Comparison of ENCODE assay signal across 20 mouse cellular contexts in genomic region chr19:32259048-32259447, GRCm38 (mm10).
DNase-seq lines count a peak whose midpoint lies in the region; ATAC-seq and TF ChIP-seq lines count a peak whose summit lies in the region.
"Had no signal": no experiment of that assay in that cellular context is flagged by ENCODE, and none has a peak within 500 bp of the region (broad histone marks: within the 10 kb centered on the region; RNA-seq: fewer than 3 reads in every experiment).

No protein-coding gene starts in this region.

- no peak for DNase-seq in liver, embryonic 11.5 days (ENCODE audit: low spot score)
- no peak for DNase-seq in adrenal gland, postnatal 4 days (ENCODE audit: low spot score in 2 of 2)
- DNase-seq in urinary bladder, postnatal 14 days (ENCODE audit: low spot score): no peak
- DNase-seq: adrenal gland, postnatal 36 days; cerebellum, adult 9-10 months; gastrocnemius, postnatal 10 days; heart, adult 18-20 months; left cerebral cortex, postnatal 4 days; retina, postnatal 1 day; thymus, postnatal 36 days had no signal

- no peak for TF ChIP-seq CTCF in E14TG2a.4 (conservative IDR thresholded peaks at IDR 0.05; ENCODE audit: low read length)

- peak overlapping the region; percentile 25; the same call in 1 of the 2 replicates for H3K27ac ChIP-seq in liver, embryonic 16.5 days (ENCODE audit: low read length)
- H3K27ac ChIP-seq in liver, embryonic 11.5 days (ENCODE audit: low read depth, low read length): no peak overlapping the region
- H3K27ac ChIP-seq: forebrain, embryonic 12.5 days; heart, embryonic 13.5 days; kidney, postnatal 0 days had no signal

- H3K4me1 ChIP-seq in liver, embryonic 16.5 days (ENCODE audit: control insufficient read depth, low read depth, low read length): peaks cover 49% of the 10 kb centered on the region
- H3K4me1 ChIP-seq in liver, embryonic 11.5 days (replicated peaks; ENCODE audit: control insufficient read depth, insufficient read depth, low read length): peaks cover 49% of the 10 kb centered on the region
- peaks cover 93% of the 10 kb centered on the region for H3K4me1 ChIP-seq in E14TG2a.4 (replicated peaks; ENCODE audit: low read depth, low read length)

- no peaks in the 10 kb centered on the region for H3K36me3 ChIP-seq in liver, embryonic 16.5 days (ENCODE audit: control insufficient read depth, insufficient read depth)
- no peaks in the 10 kb centered on the region for H3K36me3 ChIP-seq in liver, embryonic 11.5 days (ENCODE audit: control insufficient read depth, insufficient read depth, low read length)
- no peaks in the 10 kb centered on the region for H3K36me3 ChIP-seq in E14TG2a.4 (ENCODE audit: insufficient read depth, low read length)
- H3K36me3 ChIP-seq: forebrain, embryonic 12.5 days; heart, embryonic 13.5 days had no signal

- no peak for ATAC-seq in liver, embryonic 16.5 days (ENCODE audit: low read depth)
- no peak for ATAC-seq in liver, embryonic 11.5 days (replicated peaks; ENCODE audit: low FRiP score)
- ATAC-seq in common myeloid progenitor, adult 5-6 weeks (replicated peaks; ENCODE audit: low read depth, poor library complexity, severe bottlenecking): 0 out of 2 replicates have a peak, but pooled peaks have one; percentile 36
- ATAC-seq in neutrophil, adult 5-6 weeks (ENCODE audit: extremely low read depth, insufficient number of reproducible peaks, low FRiP score, poor library complexity, severe bottlenecking): peak; percentile 31; the same call in 1 of the 2 replicates
- ATAC-seq: hindbrain, embryonic 16.5 days; intestine, embryonic 16.5 days; midbrain, embryonic 16.5 days had no signal

- H3K4me3 ChIP-seq in liver, embryonic 16.5 days (ENCODE audit: low read depth, low read length): no peak overlapping the region
- no peak overlapping the region for H3K4me3 ChIP-seq in liver, embryonic 11.5 days (ENCODE audit: low read depth, low read length)
- peak overlapping the region; percentile 50; the same call in 1 of the 2 replicates for H3K4me3 ChIP-seq in E14TG2a.4 (replicated peaks; ENCODE audit: low read length)
- H3K4me3 ChIP-seq: forebrain, embryonic 12.5 days; heart, embryonic 13.5 days had no signal

- no peaks in the 10 kb centered on the region for H3K27me3 ChIP-seq in liver, embryonic 16.5 days (ENCODE audit: control insufficient read depth, insufficient read depth, low read depth, low read length)
- H3K27me3 ChIP-seq in liver, embryonic 11.5 days (replicated peaks; ENCODE audit: control insufficient read depth, insufficient read depth, low read length): no peaks in the 10 kb centered on the region
- H3K27me3 ChIP-seq in E14TG2a.4 (ENCODE audit: insufficient read depth, low read length): no peaks in the 10 kb centered on the region
- H3K27me3 ChIP-seq: forebrain, embryonic 12.5 days; heart, embryonic 13.5 days had no signal

- no peaks in the 10 kb centered on the region for H3K9me3 ChIP-seq in liver, embryonic 16.5 days (replicated peaks; ENCODE audit: control insufficient read depth, low read length)
- no peaks in the 10 kb centered on the region for H3K9me3 ChIP-seq in liver, embryonic 11.5 days (ENCODE audit: control insufficient read depth, low read length)
- H3K9me3 ChIP-seq in E14TG2a.4 (ENCODE audit: low read length): no peaks in the 10 kb centered on the region
- H3K9me3 ChIP-seq: forebrain, embryonic 12.5 days; heart, embryonic 13.5 days had no signal

- WGBS in liver, embryonic 16.5 days (ENCODE audit: insufficient replicate concordance): 65% methylated on average over 4 of the region's 4 CpGs
- WGBS in liver, embryonic 11.5 days: 87% methylated on average over 4 of the region's 4 CpGs

- H3K9ac ChIP-seq in liver, embryonic 16.5 days (ENCODE audit: low read depth, low read length): no peak overlapping the region
- H3K9ac ChIP-seq in liver, embryonic 11.5 days (ENCODE audit: low read depth, low read length): no peak overlapping the region
- H3K9ac ChIP-seq: forebrain, embryonic 12.5 days; heart, embryonic 13.5 days had no signal

- no peak overlapping the region for H3K4me2 ChIP-seq in liver, embryonic 16.5 days (ENCODE audit: low read depth, low read length)
- no peak overlapping the region for H3K4me2 ChIP-seq in liver, embryonic 11.5 days
- H3K4me2 ChIP-seq: forebrain, embryonic 12.5 days; heart, embryonic 13.5 days had no signal

Comparison
In these comparisons a context has a peak if more than half of its experiments do, and no peak if none do; other contexts are left out.
1. ATAC-seq: peak in common myeloid progenitor, adult 5-6 weeks (single experiment) and neutrophil, adult 5-6 weeks (single experiment); none in liver, embryonic 16.5 days (single experiment) and liver, embryonic 11.5 days (single experiment).